Mouse (Mus musculus) embryonic facial prominence, embryonic 11.5 days (tissue): Measurements from ENCODE around the gene Rabep2. TPM values are rescaled to one million over a fixed set of nuclear protein-coding genes. Genes with fewer than 3 reads are reported as not detected.
"Not testable (repeated sequence)": the region's sequence is repeated elsewhere in the genome, so short reads cannot be mapped to it uniquely, and the experiment has no call there.

Source experiments
- ATAC-seq: fragments of 200-750 bp; cut with Nextera tagmentation; replicated peaks from 2 replicates; pipeline ENCODE4 v1.8.0; 2017; ENCODE audit warnings: low read depth; ENCODE audit not compliant: insufficient number of reproducible peaks, low FRiP score, low TSS enrichment
- DNase-seq: peaks from one replicate; pipeline ENCODE4 v3.0.0-alpha.2; 2015; ENCODE audit warnings: low spot score
- H3K27ac ChIP-seq: fragments of 300-500 bp; sonication (generic); replicated peaks from 2 replicates; pipeline ENCODE4 v1.5.1; 2014; ENCODE audit warnings: mild to moderate bottlenecking, low read depth, low read length, control low read depth
- H3K27me3 ChIP-seq: fragments of 300-500 bp; sonication (generic); 2 replicates; pipeline ENCODE4 v1.6.1; 2014; ENCODE audit warnings: mild to moderate bottlenecking, low read length, moderate library complexity, mixed read lengths; ENCODE audit not compliant: control insufficient read depth, insufficient read depth
- H3K36me3 ChIP-seq: fragments of 300-500 bp; sonication (generic); replicated peaks from 2 replicates; pipeline ENCODE4 v1.6.1; 2014; ENCODE audit warnings: low read depth, mild to moderate bottlenecking, low read length, moderate library complexity, mixed read lengths; ENCODE audit not compliant: control insufficient read depth, insufficient read depth
- H3K4me1 ChIP-seq: fragments of 300-500 bp; sonication (generic); 2 replicates; pipeline ENCODE4 v1.6.1; 2014; ENCODE audit warnings: low read length, mixed read lengths; ENCODE audit not compliant: control insufficient read depth, insufficient read depth
- H3K4me2 ChIP-seq: fragments of 300-500 bp; sonication (generic); 2 replicates; pipeline ENCODE4 v1.6.1; 2014; ENCODE audit warnings: low read depth, mild to moderate bottlenecking, control low read depth, low read length, moderate library complexity
- H3K4me3 ChIP-seq: fragments of 300-500 bp; sonication (generic); 2 replicates; pipeline ENCODE4 v1.5.1; 2014; ENCODE audit warnings: low read depth, low read length, control low read depth
- H3K9ac ChIP-seq: fragments of 300-500 bp; sonication (generic); replicated peaks from 2 replicates; pipeline ENCODE4 v1.6.1; 2014; ENCODE audit warnings: mild to moderate bottlenecking, control low read depth, low read length
- H3K9me3 ChIP-seq: fragments of 300-500 bp; sonication (generic); replicated peaks from 2 replicates; pipeline ENCODE4 v1.6.1; 2016; ENCODE audit warnings: mild to moderate bottlenecking, low read length, inconsistent platforms, mixed read lengths; ENCODE audit not compliant: control insufficient read depth
- WGBS: fragments of 180-500 bp; shearing (Covaris S2); extraction: QIAGEN DNeasy Blood & Tissue Kit; methylation state at CpG from one replicate; pipeline ENCODE4 v1.1.7; 2014; 5-methylcytosine and 5-hydroxymethylcytosine counted together
- polyA plus RNA-seq: library from polyadenylated mRNA; unstranded; fragments of >200 nt; fragmentation: Nextera tagmentation; extraction: Ambion mirVana; gene quantifications from 2 replicates; pipeline ENCODE4 v1.2.1, GENCODE M21; 2014

Gene Rabep2
- polyA plus RNA-seq = 18.6 and 24.8 TPM in 2 replicates

- H3K27ac ChIP-seq = peak within 1 kb of the TSS; percentile 87
- WGBS = under 1% methylated on average over 79 of the region's 82 CpGs
- peaks cover 5% of the 10 kb centered on the region; the same call in 1 of the 2 replicates for H3K4me1 ChIP-seq
- DNase-seq (peak; percentile 94), ATAC-seq (peak; percentile 88)
- H3K9ac ChIP-seq = peak within 1 kb of the TSS; percentile 80
- H3K4me2 ChIP-seq = peak within 1 kb of the TSS; percentile 65
- no peaks in the 10 kb centered on the region for H3K36me3 ChIP-seq
- H3K27me3 ChIP-seq = no peaks in the 10 kb centered on the region
- no peaks in the 10 kb centered on the region for H3K9me3 ChIP-seq
- peak within 1 kb of the TSS; percentile 76 for H3K4me3 ChIP-seq
These were observed at the start of gene Rabep2 for GRCm38 (mm10) chr7:126428631-126429502. TSS of gene Rabep2 (plus strand) at chr7:126428759.

- WGBS = 82% methylated on average over 5 of the region's 5 CpGs
- H3K9ac ChIP-seq = no peak overlapping the region
- no peak overlapping the region for H3K27ac ChIP-seq
- no peaks in the 10 kb centered on the region for H3K4me1 ChIP-seq
- no peak for DNase-seq
- H3K4me3 ChIP-seq = no peak overlapping the region
- H3K9me3 ChIP-seq = no peaks in the 10 kb centered on the region
- H3K36me3 ChIP-seq = no peaks in the 10 kb centered on the region
- ATAC-seq = no peak
- H3K4me2 ChIP-seq = no peak overlapping the region
- no peaks in the 10 kb centered on the region for H3K27me3 ChIP-seq
These were observed 45.0 kb upstream of the Rabep2 start for GRCm38 (mm10) chr7:126383565-126383964.

DNA sequence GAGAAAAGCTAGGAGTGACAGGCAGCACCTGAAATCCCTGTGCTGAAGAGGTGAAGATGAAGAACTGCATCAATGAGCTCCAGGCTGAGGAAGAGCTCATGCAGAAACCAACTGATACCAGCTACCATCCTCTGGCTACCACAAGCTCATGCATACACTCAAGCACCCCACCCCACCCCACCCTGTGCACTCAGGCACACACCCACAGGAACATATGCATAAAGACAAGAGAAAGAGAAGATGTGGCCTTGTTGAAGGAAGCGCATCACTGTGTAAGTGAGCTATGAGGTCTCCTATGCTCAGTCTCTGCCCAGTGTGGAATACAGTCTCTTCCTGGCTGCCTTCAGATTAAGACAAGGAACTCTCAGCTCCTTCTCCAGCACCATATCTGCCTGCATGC lies 40.4 kb upstream of the Rabep2 start:
- no peak overlapping the region for H3K27ac ChIP-seq
- H3K36me3 ChIP-seq = no peaks in the 10 kb centered on the region; the same call in 1 of the 2 replicates
- no peak overlapping the region for H3K9ac ChIP-seq
- WGBS = 100% methylated on average over 1 of the region's 1 CpGs
- H3K4me2 ChIP-seq = no peak overlapping the region
- H3K4me3 ChIP-seq = no peak overlapping the region
- no peaks in the 10 kb centered on the region for H3K4me1 ChIP-seq
- H3K9me3 ChIP-seq = no peaks in the 10 kb centered on the region
- no peak for ATAC-seq
- no peaks in the 10 kb centered on the region for H3K27me3 ChIP-seq
- no peak for DNase-seq

DNA sequence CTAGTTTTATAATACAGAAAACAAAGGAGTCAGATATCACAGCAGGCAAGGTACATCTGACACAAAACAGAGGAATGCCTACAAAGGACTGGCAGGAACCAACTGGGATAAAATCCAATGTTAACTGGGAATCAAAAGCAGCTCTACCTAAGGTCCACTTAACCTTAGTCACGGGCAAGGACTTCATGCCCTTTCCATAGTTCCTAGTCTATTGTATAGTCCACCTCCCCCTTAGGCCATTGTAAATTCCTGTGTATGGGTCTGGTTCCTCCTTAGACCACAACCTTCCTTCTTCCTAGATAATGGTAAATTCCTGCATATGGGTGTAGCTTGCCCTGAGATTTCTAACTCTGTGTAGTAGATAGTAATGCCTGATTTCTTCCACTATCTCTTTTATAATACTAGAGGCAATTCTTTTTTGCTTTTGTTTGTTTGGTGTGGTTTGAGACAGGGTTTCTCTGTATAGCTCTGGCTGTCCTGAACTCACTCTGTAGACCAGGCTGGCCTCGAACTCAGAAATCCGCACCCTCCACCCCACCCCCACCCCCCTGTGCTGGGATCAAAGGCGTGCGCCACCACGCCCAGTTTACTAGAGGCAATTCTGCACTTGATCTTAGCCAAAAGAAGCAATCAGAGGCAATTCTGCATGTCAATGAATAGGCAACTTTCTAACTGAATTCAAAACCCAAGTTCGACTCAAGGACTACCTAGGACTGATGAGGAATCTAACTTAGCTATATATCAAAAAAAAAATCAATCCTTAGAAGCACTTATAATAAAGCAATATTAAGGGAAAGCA lies 36.3 kb upstream of the Rabep2 start:
- H3K4me3 ChIP-seq, DNase-seq, H3K4me1 ChIP-seq, H3K27ac ChIP-seq, H3K27me3 ChIP-seq, H3K4me2 ChIP-seq, ATAC-seq, H3K9me3 ChIP-seq, H3K9ac ChIP-seq, H3K36me3 ChIP-seq: not testable (repeated sequence)
- 90% methylated on average over 7 of the region's 7 CpGs for WGBS

DNA sequence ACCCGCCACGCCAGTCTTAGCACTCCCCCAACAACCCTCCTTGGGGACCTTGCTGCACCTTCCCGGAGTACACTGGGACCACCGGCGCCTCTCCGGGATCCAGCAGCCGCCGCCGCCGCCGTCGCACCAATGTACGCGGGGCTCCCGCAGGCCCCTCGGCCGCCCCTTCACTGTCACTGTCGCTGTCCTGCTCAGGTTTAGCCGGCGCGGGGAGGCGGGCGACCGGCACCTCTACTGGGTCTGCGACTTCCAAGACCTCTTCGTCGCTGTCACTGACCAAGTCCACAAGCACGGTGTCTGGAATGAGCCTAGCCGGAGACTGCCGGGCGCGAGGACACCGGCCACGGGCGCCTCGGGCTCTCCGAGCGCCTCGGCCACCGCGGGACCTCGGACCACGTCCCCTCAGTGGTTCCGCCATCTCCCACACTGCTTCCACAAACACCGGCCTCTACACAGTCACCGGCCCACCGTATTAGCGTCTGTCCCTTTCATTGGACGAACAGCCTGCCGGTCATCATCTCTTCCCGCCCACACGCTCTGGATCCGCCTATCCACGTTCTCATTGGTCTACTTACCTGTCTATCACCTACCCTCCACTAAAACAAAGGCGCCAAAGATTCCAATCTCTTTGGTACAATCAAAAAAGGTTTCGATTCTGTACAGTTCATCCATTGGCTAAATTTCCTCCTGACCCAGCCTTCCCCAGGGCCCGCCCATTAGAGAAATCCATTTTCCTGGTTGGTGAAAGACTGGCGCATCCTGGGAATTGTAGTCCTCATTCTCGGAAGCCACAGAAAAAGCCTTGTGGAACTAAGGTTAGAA lies 32.0 kb upstream of the Rabep2 start, which contains the start of gene Nfatc2ip:
Gene Nfatc2ip (minus strand): TSS at position 440 of the 822 bp plus-strand sequence.
- DNase-seq (peak; percentile 99), ATAC-seq (peak; percentile 100)
- Histone ChIP-seq H3K4me1 (no peaks in the 10 kb centered on the region), H3K9ac (peak within 1 kb of the TSS; percentile 74), H3K4me3 (peak within 1 kb of the TSS; percentile 96), H3K27me3 (no peaks in the 10 kb centered on the region), H3K9me3 (no peaks in the 10 kb centered on the region), H3K4me2 (peak within 1 kb of the TSS; percentile 73), H3K27ac (no peak within 1 kb of the TSS), H3K36me3 (no peaks in the 10 kb centered on the region)
- under 1% methylated on average over 59 of the region's 59 CpGs for WGBS

- DNase-seq (no peak), ATAC-seq (no peak)
- Histone ChIP-seq H3K4me2 (peak overlapping the region; percentile 24; the same call in 1 of the 2 replicates), H3K4me3 (no peak overlapping the region), H3K27me3 (no peaks in the 10 kb centered on the region), H3K27ac (no peak overlapping the region), H3K4me1 (no peaks in the 10 kb centered on the region), H3K9ac (0 out of 2 replicates have a peak overlapping the region, but pooled peaks have one; percentile 15), H3K9me3 (no peaks in the 10 kb centered on the region), H3K36me3 (no peaks in the 10 kb centered on the region)
- 59% methylated on average over 6 of the region's 6 CpGs for WGBS
These were observed 31.3 kb upstream of the Rabep2 start for GRCm38 (mm10) chr7:126397221-126397620.

- H3K27me3 ChIP-seq = no peaks in the 10 kb centered on the region
- H3K4me1 ChIP-seq = no peaks in the 10 kb centered on the region
- ATAC-seq (no peak), DNase-seq (no peak)
- H3K9ac ChIP-seq = no peak overlapping the region
- WGBS = 93% methylated on average over 4 of the region's 4 CpGs
- no peaks in the 10 kb centered on the region for H3K9me3 ChIP-seq
- H3K36me3 ChIP-seq = no peaks in the 10 kb centered on the region
- H3K4me2 ChIP-seq = no peak overlapping the region
- no peak overlapping the region for H3K27ac ChIP-seq
- H3K4me3 ChIP-seq = no peak overlapping the region
These were observed 30.7 kb upstream of the Rabep2 start for GRCm38 (mm10) chr7:126397822-126398221.
